Mouse (Mus musculus): ENCODE measurements at regions not wholly inside any gene's neighbourhood (a gene's known extent, or its start where the extent isn't known, plus 50 kb on each side); places are given as distances from the start of the nearest gene placed in this dataset.

DNA sequence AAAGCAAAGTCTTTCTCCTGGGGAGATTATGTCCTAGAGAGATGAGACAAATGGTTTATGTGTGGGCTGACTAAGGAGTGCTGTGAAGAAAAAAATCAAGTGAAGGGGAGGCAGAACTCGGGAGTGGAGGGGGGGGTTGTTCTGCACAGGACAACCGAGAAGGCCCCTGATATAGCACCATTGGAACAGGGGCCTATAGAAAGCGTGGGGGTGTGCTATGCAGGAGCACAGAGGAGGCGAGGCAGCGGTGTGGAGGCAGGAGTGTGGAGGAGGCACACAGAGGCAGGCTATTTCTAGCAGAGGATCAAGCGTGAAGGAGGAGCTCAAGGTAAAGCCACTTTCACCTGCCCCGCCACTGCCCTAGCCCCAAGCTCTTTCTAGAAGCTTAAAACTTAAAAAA lies 88.0 kb upstream of the Dapk1 start:
- DNase-seq (ENCODE audit: low spot score) = no peak

DNA sequence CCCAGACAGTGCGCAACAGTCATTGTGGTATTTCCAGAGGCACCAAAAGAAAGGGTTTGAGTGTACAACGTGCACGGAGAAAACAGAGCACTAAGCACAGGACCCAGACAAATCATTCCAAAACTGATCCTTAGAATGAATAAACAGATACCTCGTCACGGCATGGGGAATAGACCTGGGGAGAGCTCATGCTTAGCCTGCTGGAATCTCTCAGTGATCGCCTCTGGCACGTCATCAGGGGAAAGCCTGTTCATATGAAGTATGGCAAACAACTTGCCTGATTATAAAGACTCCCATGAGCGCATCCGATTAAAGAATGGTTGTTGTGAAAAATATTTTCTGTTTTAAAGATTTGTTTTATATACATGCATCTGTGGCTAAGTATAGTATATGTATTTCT lies 86.9 kb upstream of the Dapk1 start:
- no peak for DNase-seq (ENCODE audit: low spot score)

DNA sequence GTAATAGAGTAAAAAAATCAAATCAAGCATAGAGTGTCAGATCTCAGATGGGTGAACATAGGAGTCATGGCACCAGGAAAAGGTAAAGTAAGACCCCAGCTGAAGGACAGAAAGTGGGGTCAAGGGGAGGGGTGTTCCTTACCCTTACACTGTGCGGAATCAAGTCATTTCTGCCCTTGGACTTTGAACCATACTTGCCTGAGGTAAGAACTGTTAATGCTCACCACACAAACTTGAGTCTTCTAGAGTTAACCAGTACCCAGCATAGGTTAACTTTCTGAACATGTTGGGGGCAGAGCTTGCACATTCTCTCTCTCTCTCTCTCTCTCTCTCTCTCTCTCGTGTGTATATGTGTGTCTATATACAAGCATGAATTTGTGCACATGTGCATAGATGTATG lies 83.7 kb upstream of the Dapk1 start:
- no peak for DNase-seq (ENCODE audit: low spot score)

DNA sequence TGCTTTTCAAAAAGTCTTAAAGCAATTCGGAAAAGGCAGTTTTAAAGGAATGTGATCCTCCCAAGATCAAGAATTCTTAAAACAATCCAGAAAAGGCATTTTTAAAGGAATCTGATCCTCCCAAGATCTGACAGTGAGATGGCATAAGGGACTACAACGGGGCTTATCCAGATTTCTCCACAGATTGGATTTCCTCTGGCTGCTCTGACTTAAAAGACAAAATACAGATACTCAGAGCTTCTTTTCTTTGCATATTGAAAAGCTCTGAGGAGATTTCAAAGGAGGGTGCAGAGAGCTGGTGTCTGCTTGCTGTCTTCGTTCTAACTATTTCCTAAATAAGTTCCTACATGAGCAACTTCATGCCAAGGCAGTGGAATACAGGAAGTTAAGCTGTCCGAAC lies 82.0 kb upstream of the Dapk1 start:
- no peak for DNase-seq (ENCODE audit: low spot score)

DNA sequence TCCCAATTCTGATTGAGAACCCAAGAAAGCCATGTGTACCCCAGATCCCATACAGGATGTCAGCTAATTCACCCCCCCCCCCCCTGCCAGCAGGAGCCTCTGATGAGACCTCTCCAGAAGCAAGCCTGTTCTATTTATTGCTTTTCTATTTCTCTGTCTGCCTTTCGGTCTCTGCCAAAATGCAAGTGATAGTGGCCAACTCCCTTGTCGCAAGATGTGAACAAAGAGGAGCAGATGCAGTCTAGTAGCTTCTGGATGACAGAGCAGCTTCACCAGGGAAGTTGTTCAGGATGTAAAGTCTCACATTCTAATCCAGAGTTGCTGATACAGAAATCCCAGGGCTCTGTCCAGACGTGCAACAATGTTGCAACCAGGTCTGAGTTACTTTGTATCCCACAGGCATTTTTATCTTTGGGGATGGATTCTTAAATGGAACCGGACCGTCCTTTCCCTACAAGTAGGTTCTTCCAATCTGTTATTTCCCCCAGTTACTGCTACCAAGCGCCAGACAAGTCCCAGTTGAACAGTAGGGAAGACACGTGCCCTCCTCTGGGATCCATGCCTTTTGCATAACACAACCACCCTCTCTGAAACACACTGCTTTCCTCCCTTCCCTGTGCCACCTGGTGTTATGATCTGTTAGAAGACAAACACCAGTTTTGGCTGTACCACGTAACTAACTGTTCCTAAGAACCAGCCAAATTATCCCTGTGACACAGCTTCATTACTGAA lies 78.9 kb upstream of the Dapk1 start:
- DNase-seq (ENCODE audit: low spot score) = no peak

DNA sequence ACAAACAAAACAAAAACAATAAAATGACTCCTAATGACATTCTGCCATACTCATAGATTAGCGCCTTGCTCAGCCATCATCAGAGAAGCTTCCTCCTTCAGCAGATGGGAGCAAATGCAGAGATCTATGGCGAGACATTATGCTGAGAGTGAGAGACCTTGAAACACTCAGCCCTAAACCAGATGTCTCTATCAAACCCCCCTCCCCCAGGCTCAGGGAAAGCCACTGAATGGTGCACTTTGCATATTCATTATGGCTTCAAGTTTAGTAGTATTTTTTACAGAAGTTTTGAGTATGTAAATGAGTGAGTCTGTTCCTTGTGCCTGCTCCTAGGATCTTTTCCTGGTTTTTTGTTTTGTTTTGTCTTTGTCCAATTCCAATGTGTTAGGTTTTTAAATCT lies 73.9 kb upstream of the Dapk1 start:
- no peak for DNase-seq (ENCODE audit: low spot score)

DNA sequence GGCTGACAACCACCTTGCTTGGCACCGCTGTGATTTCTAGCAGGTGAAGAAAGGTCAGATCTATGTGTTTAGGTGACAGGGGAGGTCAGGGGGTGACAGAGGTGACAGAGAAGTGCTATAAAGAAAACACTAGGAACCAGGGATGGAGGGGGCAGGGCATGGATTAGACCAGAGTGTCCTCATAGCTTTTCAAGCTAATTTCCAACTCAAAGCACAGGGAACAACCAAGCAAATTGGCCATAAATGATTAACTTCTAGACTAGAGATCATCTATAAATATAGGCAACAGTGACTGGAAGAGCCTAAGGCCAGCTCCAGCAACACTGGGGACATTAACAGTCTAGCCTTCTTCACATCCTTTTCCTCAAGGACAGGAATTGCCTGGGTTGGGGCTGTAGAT lies 72.9 kb upstream of the Dapk1 start:
- no peak for DNase-seq (ENCODE audit: low spot score)

DNA sequence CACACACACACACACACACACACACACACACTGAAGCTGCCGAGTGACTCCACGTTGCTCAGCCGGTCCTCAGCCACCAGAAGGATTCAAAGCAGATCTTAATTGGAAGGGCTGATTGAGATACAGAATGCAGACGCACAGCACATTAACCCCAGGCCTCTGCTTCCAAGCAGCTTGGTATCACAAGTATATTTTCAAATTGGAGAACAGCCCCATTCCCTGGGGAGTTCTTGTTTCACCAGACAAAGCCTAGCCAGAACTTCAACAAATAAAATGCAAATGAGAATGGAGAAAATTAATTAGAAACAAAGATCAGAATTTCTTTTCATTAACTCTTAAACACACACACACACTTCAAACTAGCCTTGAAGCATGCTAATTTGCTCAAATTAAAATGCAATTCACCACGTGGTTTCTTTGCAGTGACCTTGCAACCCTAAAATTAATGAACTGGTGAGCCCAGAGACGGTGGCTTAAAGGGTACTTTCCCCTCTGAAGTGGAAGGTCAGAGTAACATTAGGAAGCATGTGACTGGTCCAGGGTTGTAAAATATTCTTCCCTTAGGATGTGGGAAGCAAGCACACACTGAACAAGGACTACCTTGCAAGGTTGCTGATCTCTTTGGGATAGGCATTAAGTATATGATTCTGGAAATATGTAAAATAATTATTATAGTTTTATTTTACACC lies 72.2 kb upstream of the Dapk1 start:
- DNase-seq (ENCODE audit: low spot score) = peak; percentile 69

DNA sequence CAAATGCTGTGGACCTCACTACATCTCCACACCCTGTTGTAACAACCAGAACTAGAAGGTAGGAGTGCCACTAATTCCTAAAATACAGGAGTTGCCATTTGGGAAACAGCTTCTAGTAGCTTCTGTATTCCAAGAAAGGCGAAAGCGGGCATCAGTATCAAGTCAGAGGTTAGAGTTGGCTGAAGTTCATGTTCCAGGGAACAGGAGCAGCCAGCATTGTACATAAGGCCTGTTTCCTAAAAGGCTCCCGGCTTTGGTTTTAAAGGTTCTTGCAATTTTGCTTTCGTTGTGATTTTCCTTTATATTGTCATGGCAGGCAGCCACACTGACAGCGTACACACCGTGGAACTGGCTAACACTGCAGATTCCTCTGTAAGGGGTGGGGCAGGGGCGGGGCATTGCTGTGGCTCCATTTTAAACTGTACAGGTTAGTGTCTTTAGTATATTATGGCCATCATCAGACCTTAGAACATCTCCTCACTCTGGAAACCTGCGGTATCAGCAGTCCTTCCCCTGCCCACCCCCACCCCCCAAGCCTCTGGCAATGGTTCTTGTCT lies 67.8 kb upstream of the Dapk1 start:
- DNase-seq (ENCODE audit: low spot score) = no peak

DNA sequence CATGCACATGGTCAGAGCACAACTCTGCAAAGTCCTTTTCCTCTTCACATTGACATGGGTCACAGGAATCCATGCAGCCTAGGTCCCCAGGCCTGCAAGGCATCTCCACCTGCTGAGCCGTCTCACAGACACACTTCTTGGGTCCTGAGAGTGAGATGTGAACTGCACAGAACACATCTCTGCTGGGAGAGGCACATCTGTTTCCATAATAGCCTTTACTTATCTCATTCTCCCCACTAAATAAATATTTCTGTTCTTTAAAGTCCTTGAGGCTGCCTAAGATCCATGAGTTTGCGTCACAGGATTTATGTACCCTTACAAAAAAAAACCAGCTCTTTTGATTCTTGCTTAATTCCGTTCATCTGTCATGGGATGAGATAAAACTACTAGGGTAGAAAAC lies 67.2 kb upstream of the Dapk1 start:
- no peak for DNase-seq (ENCODE audit: low spot score)

DNA sequence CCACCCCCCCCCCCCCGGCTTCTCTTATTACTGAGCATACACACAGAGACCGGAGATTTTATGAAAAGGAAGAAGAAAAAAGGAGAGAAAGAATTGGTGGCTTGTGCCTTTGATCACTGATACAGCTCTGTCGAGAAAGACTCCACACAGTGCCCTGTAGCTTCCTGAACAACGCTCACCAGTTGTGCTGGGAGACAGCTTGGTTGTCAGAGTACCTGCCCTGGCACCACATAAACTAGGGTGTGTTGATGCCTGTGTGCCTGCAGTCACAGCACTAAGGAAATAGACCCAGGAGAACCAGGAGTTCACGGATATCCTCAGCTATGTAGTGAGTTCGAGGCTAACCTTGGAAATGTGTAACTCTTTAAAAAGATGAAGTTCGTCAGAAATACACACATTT lies 66.7 kb upstream of the Dapk1 start:
- no peak for DNase-seq (ENCODE audit: low spot score)

DNA sequence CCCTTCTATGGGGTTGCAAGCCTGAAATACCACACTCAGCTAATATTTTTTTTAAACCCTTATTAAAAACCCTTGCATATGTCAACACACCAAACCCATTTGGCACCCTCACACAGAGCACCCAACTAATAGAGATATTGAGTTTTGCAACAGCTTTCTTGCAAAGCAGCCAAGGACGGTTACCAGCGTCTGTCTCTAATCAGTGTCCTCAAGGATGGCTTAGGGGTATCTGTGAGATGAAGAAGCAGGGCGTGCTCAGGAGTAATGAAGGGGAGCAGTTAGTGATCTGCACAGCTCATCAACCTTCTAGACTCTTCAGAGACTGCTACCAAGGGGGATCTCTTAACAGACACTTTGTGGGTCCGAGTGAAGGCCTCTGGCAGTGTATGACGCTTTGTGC lies 65.0 kb upstream of the Dapk1 start:
- DNase-seq (ENCODE audit: low spot score) = no peak

DNA sequence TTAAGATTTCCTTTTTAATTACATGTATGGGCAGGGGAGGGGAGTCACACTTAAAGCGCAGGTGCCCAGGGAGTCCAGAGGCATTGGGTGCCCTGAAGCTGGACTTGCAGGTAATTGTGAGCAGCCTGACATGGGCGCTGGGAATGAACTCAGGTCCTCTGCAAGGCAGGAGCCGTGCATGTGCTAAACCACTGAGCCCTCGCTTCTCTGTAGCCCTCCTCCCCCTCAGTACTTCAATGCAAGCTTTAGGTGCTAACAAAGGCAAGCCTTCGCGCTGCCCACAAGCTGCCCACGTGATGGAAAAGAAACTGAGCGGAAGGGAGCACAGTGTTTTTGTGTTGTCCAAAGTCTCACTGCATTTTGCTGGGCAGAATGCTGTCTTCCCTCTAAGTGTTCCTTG lies 63.6 kb upstream of the Dapk1 start:
- DNase-seq (ENCODE audit: low spot score) = no peak

DNA sequence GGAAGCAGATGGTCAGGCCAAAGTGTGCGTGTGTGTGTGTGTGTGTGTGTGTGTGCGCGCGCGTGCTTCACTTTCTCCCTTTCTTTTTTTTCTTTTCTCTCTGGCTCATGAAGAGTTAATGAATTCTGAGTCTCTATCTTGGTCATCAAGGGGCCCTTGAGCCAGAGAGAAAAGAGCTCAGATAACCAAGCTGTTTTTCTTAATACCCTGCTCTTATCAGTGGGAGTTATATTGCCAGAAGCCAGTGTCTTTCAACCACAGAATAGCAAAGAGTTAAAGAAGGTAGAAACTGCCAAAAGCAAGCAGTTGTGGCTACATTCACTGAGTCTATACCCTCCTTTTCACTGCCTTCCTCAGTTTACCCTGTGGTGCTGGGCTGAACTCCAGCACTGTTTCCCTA lies 60.6 kb upstream of the Dapk1 start:
- no peak for DNase-seq (ENCODE audit: low spot score)

DNA sequence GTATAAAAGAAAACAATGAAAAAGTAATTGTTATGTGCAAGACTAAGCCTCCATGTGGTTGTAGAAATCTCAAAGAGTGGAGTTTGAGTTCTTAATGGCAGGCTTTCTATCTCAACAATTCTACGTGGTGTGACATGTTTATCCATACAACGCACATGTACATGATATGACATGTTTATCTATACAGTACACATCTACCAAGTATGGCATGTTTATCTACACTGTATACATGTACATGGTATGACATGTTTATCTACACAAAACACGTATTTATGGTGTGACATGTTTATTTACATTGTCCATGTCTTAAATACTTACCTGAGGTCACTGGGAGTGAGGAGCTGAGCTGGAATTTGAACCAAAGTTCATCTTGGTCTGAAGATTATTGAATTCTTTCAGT lies 57.4 kb upstream of the Dapk1 start:
- DNase-seq (ENCODE audit: low spot score) = no peak

DNA sequence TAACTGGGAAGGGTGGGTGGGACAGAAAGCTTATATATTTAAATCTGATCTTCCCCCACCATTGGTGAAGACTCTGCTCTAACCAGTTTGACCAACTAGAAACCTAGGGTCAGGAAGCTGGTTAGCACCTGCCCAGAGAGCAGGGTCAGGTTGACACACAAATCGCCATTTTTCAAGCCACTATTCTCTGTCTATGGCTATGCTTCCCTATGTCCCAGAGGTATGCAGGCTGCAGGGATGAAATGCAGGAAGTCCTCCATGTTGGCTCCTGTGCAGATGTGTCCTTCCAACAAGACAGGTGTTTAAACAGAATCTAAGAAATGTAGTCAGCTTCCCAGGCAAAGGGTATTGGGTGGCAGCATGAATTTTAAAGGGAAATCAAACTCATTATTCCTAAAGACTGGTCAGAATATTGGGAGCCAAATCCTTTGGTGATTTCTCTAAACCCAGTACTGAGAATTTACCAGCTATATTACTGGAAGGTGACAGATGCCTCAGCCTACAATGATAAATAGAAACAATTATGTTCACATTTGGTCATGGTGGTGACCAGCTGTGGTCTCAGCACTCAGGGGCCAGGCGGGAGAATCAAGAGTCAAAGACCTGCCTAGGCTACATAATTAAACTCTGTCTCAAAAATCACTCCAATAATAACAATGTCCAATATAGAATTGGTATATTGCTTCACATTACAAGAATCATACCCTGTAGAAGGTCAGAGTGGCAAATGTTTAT lies 55.6 kb upstream of the Dapk1 start:
- no peak for DNase-seq (ENCODE audit: low spot score)
